Mouse (Mus musculus) stomach, postnatal 0 days (tissue): Measurements from ENCODE around the gene Tmem252.
A peak's percentile ranks its signal among the peaks of the same experiment; 100 is the strongest.

Source experiments
- CTCF ChIP-seq: IDR thresholded peaks from 2 replicates; pipeline ENCODE4 v1.5.1; 2016; ENCODE audit warnings: antibody characterized with exemption, low read depth, mild to moderate bottlenecking, moderate library complexity
- EP300 ChIP-seq: optimal IDR thresholded peaks from 2 replicates; pipeline ENCODE3; 2016; ENCODE audit warnings: antibody characterized with exemption

GRCm38 (mm10) chr19:24705395-24705794 lies 31.6 kb downstream of the Tmem252 start:
- peak; percentile 70 for TF ChIP-seq CTCF
- no peak for TF ChIP-seq EP300
